Mouse (Mus musculus): Measurements from ENCODE around the gene AC131692.1.
"Not testable (repeated sequence)": the region's sequence is repeated elsewhere in the genome, so short reads cannot be mapped to it uniquely, and the experiment has no call there.

AC131692.1 gene

GRCm38 (mm10) chr19:6118677-6119185 lies 24.5 kb downstream of the AC131692.1 start:
- peak in 1 of 2 experiments; percentile 31 for DNase-seq

DNA sequence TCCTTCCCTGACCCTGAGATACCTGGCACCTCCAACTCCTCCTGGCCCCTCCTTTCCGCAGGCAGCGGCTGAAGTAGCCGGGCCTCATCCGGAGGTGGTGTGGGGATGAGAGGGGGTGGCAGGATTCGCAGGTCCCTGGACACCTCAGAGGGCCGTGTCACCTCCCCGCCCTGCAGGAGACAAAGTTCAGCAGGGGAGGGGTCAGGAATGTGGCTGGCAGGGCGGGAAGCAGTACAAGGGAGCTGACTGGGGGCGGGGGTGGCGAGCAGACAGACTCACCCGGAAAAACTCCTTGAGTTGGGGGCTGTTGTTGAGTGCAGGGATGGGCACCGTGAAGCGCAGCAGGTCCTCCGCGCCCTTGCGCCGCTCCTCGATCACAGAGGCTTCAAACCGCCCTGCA lies 27.5 kb downstream of the AC131692.1 start:
- no peak for DNase-seq

DNA sequence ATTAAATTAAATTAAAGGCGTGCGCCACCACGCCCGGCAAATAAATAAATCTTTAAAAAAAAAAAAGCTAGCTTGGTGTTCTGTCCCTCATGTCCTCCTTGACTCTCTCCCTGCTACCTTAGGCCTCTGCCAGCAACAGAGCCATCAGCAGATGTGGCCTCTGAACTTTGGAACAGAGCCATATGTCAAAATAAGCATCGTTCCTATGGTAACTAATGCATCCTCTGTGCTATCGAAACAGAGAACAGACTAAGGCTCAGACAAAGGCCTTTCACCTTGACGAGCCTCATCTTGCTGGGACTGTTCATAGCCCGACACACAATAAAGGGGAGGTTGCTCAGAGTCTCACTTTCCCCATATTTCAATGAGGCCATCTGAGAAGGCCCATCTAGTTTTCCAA lies 29.1 kb downstream of the AC131692.1 start:
- no peak for DNase-seq

DNA sequence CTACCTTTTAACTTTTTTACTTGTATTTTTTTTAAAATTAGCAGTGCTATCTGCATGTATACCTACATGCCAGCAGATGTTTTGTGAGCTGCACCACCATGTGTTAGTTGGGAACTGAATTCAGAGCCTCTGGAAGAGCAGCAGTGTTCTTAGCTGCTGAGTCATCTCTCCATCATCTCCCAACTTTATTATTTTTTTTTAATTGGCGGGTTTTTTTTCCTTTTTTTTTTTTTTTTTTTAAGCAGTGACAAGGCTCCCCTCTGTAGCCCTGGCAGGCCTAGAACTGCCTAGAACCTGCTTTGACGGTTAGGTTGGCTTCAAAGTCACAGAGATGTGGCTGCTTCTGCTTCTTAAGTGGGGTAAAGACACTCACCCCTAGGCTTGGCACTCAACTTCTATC lies 30.7 kb downstream of the AC131692.1 start:
- no peak for DNase-seq

DNA sequence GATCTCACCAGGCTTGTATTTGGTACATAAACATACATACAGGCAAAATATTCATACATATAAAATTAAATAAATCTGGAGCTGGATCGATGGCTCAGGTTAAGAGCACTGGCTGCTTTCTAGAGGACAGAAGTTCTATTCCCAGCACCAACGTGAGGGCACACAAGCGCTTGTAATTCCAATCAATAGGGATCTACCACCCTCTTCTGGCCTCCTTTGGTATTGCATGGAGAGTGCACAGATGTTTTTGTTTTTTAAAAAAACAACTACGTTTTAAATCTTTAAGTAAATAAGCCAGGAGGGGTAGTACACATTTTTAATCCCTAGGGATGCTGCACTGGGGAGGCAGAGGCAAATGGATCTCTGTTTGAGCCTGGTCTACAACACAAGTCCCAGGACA lies 32.1 kb downstream of the AC131692.1 start:
- DNase-seq = peak in 1 of 2 experiments; percentile 27

- no peak for DNase-seq
Measured at GRCm38 (mm10) chr19:6126789-6127580, 32.8 kb downstream of the AC131692.1 start.

DNA sequence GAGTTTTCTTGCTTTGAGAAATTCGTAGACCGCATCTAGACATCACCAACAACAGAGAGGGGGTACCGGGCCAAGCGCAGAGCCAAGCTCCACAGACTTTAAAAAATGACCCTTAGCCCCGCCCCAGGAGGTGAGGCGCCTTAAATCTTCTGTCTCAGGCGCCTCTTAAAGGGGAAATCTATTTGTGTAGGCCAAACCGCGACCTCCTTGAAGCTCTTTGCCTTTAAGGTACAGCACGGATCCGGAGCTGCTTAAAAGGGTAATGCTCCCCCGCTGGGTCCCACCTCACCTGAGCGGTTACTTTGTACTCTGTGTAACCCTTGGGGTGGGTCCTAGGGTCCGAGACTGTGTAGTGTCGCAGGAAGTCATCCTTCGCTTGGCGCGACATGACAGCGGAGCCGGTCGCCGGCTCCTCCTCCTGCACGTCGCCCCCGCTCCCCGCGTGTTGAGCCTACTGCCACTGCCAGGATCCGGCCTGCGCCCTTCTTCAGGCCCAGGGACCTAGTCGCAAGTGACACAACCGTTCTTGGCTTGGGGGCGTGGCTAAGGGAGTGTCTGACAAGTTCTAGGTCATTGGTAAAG lies 33.6 kb downstream of the AC131692.1 start, which contains the start of gene Snx15:
Gene Snx15, minus strand, starts transcription at position 545 of the 582 bp plus-strand sequence.
- DNase-seq = peak; percentile 95 to 97

DNA sequence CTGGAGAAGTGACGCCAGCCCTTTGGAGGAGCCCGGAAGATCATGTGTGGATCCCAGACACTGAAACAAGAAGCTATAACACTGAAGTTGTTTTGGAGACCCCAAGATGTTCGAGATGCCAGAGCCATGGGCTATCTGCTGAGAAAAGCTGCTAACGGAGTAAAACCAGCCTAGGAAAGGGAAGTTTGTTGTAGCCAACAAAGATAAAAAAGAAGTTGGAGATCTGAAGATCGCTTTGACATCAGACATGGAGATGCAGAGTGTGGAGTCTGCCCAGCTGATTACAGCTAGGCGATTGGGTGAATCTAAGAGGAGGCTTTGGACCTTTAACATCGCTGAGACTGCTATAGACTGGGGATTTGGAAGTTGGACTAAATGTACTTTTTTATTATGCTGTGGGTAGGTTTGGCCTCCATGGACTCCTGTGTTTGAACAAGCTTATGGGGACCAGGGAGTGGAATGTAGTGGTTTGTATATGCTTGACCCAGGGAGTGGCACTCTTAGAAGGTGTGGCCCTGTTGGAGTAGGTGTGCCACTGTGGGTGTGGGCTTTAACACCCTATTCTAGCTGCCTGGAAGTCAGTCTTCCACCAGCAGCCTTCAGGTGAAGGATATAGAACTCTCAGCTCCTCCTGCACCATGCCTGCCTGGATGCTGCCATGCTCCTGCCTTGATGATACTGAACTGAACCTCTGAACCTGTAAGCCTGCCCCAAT lies 36.4 kb downstream of the AC131692.1 start:
- DNase-seq = not testable (repeated sequence)

DNA sequence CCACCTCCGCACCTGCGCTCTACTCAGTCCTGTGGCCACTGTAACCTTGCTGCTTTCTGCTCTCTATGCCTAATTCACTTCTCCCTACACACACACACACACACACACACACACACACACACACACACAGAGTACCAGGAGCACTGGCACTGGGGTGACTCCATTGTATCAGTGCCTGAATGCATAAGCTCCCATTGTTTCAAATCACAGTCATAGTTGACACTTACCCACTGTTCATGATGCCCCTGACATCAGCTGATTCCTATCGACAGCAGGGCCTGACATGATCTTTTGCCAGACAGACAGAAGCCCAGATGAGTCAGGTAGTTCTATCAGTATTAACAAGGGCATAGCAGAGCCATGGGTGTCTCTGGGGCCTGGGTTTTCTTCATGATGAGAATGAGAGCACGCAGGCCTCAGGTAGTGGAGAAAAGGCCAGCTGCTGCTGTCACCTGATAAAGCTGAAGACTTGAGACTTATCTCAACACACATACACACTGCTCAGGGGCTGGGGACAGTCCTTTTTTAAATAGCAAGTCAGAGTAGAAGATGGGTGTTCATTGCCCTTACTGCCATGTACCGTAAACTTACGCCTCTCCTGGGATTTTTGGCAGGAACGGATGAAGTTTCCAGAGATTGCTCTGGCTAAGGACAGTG lies 38.1 kb downstream of the AC131692.1 start:
- DNase-seq = no peak

DNA sequence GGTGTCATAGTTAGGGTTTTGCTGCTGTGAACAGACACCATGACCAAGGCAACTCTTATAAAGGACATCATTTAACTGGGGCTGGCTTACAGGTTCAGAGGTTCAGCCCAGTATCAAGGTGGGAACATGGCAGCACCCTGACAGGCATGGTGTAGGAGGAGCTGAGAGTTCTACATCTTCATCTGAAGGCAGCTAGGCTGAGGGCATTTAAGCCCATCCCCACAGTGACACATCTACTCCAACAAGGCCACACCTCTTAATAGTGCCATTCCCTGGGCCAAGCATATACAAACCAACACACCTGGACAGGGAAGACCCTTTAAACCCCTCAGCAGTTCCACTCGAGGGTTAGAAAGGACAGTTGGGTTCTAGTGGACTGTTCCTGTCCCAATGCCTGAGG lies 39.0 kb downstream of the AC131692.1 start:
- DNase-seq = not testable (repeated sequence)

DNA sequence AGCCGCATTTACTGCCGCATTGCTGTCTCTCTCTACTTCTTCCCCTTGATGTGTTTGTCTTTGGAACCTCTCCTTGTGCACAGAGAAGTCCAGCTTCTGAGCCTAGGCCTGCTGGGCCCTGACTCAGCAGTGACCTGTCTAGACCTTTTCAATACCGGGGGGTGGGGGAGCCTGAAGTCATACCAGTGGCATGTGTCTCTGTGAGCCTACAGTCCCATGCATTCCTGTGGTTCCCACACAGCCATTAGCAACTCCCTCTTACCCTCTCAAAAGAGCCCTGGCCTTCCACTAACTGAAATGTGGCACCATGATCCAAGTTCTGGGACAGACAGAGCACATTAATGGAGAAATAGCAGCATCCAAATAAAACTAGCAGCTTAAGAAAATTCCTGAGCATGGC lies 42.2 kb downstream of the AC131692.1 start:
- DNase-seq = no peak

- DNase-seq = no peak
Measured at GRCm38 (mm10) chr19:6139701-6140100, 45.5 kb downstream of the AC131692.1 start.

DNA sequence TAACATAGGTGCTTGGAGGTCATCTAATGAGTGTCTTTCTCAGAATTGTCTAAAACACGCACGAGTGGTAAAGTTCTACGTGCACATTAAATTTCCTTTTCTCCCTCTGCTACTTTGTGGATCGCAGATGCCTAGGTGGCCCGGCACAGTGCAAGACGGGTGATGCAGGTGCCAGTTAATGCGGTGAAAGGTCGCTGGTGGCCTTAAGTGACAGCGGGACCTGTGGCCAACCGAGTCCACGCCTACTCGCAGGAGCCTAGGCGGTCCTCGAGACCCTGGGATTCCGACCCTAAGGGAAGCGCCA lies 46.1 kb downstream of the AC131692.1 start:
- no peak for DNase-seq

GRCm38 (mm10) chr19:6140678-6141393 lies 46.6 kb downstream of the AC131692.1 start, which contains the start of gene Batf2:
Batf2 (plus strand) TSS chr19:6140983.
- peak; percentile 91 to 93 for DNase-seq

- peak; percentile 71 to 75 for DNase-seq
Measured at GRCm38 (mm10) chr19:6141394-6141749, 47.2 kb downstream of the AC131692.1 start, which contains the start of gene Arl2. Arl2 (minus strand) TSS chr19:6141548.

DNA sequence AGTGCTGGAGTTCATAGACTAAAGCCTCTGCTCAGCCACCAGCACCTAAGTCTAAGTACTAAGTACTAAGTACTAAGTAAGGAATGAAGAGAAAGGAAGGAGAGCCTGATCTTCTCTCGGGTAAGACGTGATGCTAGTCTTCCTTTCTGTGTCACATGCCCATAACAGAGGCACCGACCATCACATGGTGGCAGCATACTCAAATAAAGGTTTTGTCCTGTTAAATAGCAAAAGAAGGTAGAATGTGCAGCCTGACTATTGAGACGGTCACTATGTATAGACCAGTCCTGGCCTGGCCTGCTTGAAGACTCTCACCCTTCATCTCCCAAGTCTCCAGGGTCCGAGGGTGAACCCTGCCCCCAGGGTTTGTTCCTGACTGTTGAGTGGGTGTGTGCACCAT lies 50.6 kb downstream of the AC131692.1 start:
- DNase-seq = no peak

Measured in thymus, postnatal 36 days (tissue).